Mouse (Mus musculus) limb, embryonic 10.5 days (tissue): ENCODE measurements around the gene Zzz3. TPM values are rescaled to one million over a fixed set of nuclear protein-coding genes. Genes with fewer than 3 reads are reported as not detected.
A peak's percentile ranks its signal among the peaks of the same experiment; 100 is the strongest.

Experiments used
- DNase-seq: peaks from one replicate; pipeline ENCODE4 v3.0.0-alpha.2; 2017; ENCODE audit warnings: low spot score
- H3K27ac ChIP-seq: fragments of 300-500 bp; sonication (generic); 2 replicates; pipeline ENCODE4 v1.5.1; 2016; ENCODE audit warnings: mild to moderate bottlenecking
- H3K27me3 ChIP-seq: fragments of 300-500 bp; sonication (generic); 2 replicates; pipeline ENCODE4 v1.6.1; 2016; ENCODE audit warnings: low read depth, mild to moderate bottlenecking; ENCODE audit not compliant: poor library complexity, severe bottlenecking
- H3K36me3 ChIP-seq: fragments of 300-500 bp; sonication (generic); 2 replicates; pipeline ENCODE4 v1.6.1; 2016; ENCODE audit warnings: mild to moderate bottlenecking, moderate library complexity
- H3K4me1 ChIP-seq: fragments of 300-500 bp; sonication (generic); 2 replicates; pipeline ENCODE4 v1.6.1; 2016
- H3K4me3 ChIP-seq: fragments of 300-500 bp; sonication (generic); 2 replicates; pipeline ENCODE4 v1.5.1; 2016; ENCODE audit warnings: mild to moderate bottlenecking, moderate library complexity
- H3K9me3 ChIP-seq: fragments of 300-500 bp; sonication (generic); replicated peaks from 2 replicates; pipeline ENCODE4 v1.6.1; 2016; ENCODE audit warnings: mild to moderate bottlenecking
- WGBS: fragments of 180-500 bp; shearing (Covaris S2); methylation state at CpG from one replicate; pipeline ENCODE4 v1.1.7; 2016; 5-methylcytosine and 5-hydroxymethylcytosine counted together
- polyA plus RNA-seq: library from polyadenylated mRNA; unstranded; fragments of >200 nt; fragmentation: Nextera tagmentation; extraction: Ambion mirVana; gene quantifications from 2 replicates; pipeline ENCODE4 v1.2.1, GENCODE M21; 2016

The Zzz3 gene
- 57.8 and 60.1 TPM in 2 replicates for polyA plus RNA-seq

- peak; percentile 93 for DNase-seq
- WGBS, result 1% methylated on average over 104 of the region's 108 CpGs
- peak within 1 kb of the TSS; percentile 99 for H3K27ac ChIP-seq
- peaks cover 25% of the 10 kb centered on the region for H3K4me1 ChIP-seq
- peaks cover 48% of the 10 kb centered on the region for H3K36me3 ChIP-seq
- no peaks in the 10 kb centered on the region for H3K9me3 ChIP-seq
- no peaks in the 10 kb centered on the region for H3K27me3 ChIP-seq
- H3K4me3 ChIP-seq, result peak within 1 kb of the TSS; percentile 81
Measured at GRCm38 (mm10) chr3:152395350-152396277, at the start of gene Zzz3. Gene Zzz3, plus strand, starts transcription at chr3:152395473.

DNA sequence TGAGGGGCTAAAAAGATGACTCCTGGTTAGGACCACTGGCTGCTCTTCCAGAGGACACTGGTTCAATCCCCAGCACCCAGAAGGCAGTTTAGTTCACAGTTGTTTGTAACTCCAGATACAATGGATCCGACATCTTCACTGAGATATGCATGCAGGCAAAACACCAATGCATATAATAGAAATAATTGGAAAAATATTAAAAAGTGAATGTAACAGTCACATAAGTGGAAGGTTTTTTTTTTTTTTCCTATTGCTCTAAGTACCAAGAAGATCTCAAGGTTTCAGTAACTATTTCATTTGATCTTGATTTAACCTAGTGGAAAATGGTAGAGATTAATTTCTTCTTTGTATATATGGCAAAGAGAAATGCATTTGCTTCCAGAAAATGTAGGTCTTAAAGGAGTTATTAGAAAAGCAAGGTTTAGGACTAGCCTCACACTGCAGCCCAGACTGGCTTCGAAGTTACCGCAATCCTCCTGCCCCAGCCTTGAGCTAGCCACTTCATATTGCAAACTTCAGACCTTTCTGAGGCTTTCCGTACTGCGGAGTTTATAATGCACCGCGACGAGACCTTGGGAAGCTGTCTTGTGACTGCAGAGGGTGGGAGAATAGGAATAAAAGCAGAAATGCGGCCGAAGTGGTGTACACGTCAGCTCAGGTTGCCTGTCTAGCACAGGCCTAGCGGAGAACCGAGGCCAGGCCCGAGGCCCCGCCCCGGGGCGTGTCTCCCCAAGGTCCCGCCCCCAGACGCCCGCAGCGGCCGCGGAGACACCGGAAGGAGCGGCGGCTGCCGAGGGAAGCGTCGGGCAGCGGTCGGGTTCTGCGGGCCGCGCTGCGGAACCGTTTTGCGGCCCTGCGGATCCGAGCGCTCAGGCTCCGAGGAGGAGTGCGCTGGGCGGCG, 49.3 kb upstream of the Zzz3 start, which contains the start of gene Usp33:
Usp33 (plus strand) TSS at position 747 of the 901 bp plus-strand sequence.
- peak within 1 kb of the TSS; percentile 81 for H3K4me3 ChIP-seq
- peak within 1 kb of the TSS; percentile 92 for H3K27ac ChIP-seq
- 6% methylated on average over 44 of the region's 44 CpGs for WGBS
- DNase-seq, result peak; percentile 95
- peaks cover 20% of the 10 kb centered on the region for H3K4me1 ChIP-seq
- H3K36me3 ChIP-seq, result peaks cover 8% of the 10 kb centered on the region; the same call in 1 of the 2 replicates
- no peaks in the 10 kb centered on the region for H3K9me3 ChIP-seq
- H3K27me3 ChIP-seq, result no peaks in the 10 kb centered on the region

DNA sequence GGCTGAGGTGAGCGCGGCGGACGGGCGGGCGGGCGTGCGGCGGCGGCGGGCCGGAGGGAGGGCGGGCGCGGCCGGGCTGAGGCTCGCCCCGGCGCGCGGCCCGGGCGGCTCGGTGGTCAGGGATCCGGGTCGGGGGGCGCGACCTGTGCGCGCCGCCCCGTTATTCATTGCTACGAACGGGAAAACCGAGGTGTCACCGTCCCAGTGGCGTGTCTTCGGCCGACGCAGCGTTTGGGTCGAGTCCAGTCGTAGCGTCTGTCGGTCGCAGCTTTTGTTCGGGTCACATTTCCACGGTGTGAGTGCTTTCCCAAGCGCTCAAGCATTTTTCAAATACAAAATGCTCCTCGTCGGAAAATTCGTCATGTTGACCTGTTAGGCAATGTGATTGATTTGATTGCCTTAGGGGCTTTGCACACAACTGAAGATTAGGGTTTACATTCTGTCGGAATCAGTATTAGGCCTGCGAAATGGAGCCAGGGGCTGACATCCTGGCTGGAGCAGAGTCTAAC, 48.6 kb upstream of the Zzz3 start:
- peak overlapping the region; percentile 92 for H3K27ac ChIP-seq
- peaks cover 8% of the 10 kb centered on the region; the same call in 1 of the 2 replicates for H3K36me3 ChIP-seq
- WGBS, result under 1% methylated on average over 51 of the region's 54 CpGs
- no peaks in the 10 kb centered on the region for H3K9me3 ChIP-seq
- H3K4me3 ChIP-seq, result peak overlapping the region; percentile 81
- H3K27me3 ChIP-seq, result no peaks in the 10 kb centered on the region
- H3K4me1 ChIP-seq, result peaks cover 26% of the 10 kb centered on the region
- no peak for DNase-seq

DNA sequence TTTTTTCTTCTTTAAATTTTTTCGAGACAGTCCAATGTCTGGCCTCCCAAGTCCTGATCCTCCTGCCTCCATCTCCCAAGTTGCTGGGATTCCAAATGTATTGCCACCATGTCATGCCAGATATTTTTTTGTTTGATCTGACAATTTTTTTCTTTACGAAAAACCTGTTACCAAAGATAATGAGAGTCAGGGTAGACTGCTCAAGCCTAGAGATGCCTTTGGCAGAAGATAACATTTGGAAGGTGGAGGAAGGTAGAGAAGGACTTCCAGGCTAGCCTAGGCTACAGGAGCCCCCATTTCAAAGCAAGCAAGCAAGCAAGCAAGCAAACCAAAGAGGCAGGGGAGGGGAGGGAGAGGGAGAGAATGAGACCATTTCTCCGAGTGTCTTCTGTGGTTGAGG, 48.0 kb upstream of the Zzz3 start:
- peak overlapping the region; percentile 81 for H3K4me3 ChIP-seq
- H3K27me3 ChIP-seq, result no peaks in the 10 kb centered on the region
- H3K36me3 ChIP-seq, result peaks cover 8% of the 10 kb centered on the region; the same call in 1 of the 2 replicates
- 55% methylated on average over 3 of the region's 3 CpGs for WGBS
- no peak for DNase-seq
- no peaks in the 10 kb centered on the region for H3K9me3 ChIP-seq
- 0 out of 2 replicates have a peak overlapping the region, but pooled peaks have one; percentile 92 for H3K27ac ChIP-seq
- H3K4me1 ChIP-seq, result peaks cover 26% of the 10 kb centered on the region

GRCm38 (mm10) chr3:152348011-152348830, 47.1 kb upstream of the Zzz3 start:
- H3K4me1 ChIP-seq, result peaks cover 26% of the 10 kb centered on the region
- DNase-seq, result no peak
- H3K27ac ChIP-seq, result no peak overlapping the region
- H3K27me3 ChIP-seq, result no peaks in the 10 kb centered on the region
- 89% methylated on average over 10 of the region's 10 CpGs for WGBS
- peaks cover 8% of the 10 kb centered on the region; the same call in 1 of the 2 replicates for H3K36me3 ChIP-seq
- H3K4me3 ChIP-seq, result no peak overlapping the region
- no peaks in the 10 kb centered on the region for H3K9me3 ChIP-seq

DNA sequence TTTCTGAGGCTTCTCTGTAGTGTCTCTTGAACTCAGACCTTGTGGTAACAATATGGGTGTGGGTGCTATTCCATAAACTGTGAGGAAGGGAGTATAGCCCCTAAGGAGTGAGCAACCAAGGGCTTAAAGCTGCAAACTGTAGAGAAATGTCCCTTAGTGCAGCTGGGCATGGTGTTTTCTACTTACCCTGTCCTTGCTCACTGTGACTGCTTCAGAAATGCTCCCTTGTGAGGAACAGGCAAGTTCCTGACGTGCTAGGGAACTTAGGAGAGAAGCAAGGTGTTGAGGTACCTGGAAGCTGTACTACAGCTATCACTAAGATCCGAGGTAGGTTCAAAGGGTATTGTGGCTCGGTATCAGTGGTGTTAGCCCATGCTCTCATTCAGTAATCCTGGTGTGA, 44.8 kb upstream of the Zzz3 start:
- no peak for DNase-seq
- 84% methylated on average over 3 of the region's 3 CpGs for WGBS
- H3K4me1 ChIP-seq, result peaks cover 26% of the 10 kb centered on the region
- H3K36me3 ChIP-seq, result peaks cover 8% of the 10 kb centered on the region; the same call in 1 of the 2 replicates
- H3K27ac ChIP-seq, result no peak overlapping the region
- H3K9me3 ChIP-seq, result no peaks in the 10 kb centered on the region
- no peaks in the 10 kb centered on the region for H3K27me3 ChIP-seq
- H3K4me3 ChIP-seq, result no peak overlapping the region

- no peaks in the 10 kb centered on the region for H3K27me3 ChIP-seq
- H3K4me1 ChIP-seq, result peaks cover 25% of the 10 kb centered on the region
- H3K36me3 ChIP-seq, result peaks cover 8% of the 10 kb centered on the region; the same call in 1 of the 2 replicates
- no peak overlapping the region for H3K4me3 ChIP-seq
- no peak for DNase-seq
- no peaks in the 10 kb centered on the region for H3K9me3 ChIP-seq
- WGBS, result 87% methylated on average over 5 of the region's 5 CpGs
- no peak overlapping the region for H3K27ac ChIP-seq
Measured at GRCm38 (mm10) chr3:152350966-152351365, 44.3 kb upstream of the Zzz3 start.

GRCm38 (mm10) chr3:152352289-152352688, 43.0 kb upstream of the Zzz3 start:
- H3K9me3 ChIP-seq, result no peaks in the 10 kb centered on the region
- no peak for DNase-seq
- H3K4me3 ChIP-seq, result no peak overlapping the region
- whole genome bisulfite sequencing, result 83% methylated on average over 4 of the region's 4 CpGs
- H3K27ac ChIP-seq, result no peak overlapping the region
- H3K36me3 ChIP-seq, result peaks cover 8% of the 10 kb centered on the region; the same call in 1 of the 2 replicates
- H3K4me1 ChIP-seq, result peaks cover 18% of the 10 kb centered on the region
- no peaks in the 10 kb centered on the region for H3K27me3 ChIP-seq

GRCm38 (mm10) chr3:152353434-152354177, 41.7 kb upstream of the Zzz3 start:
- H3K27ac ChIP-seq, result no peak overlapping the region
- no peaks in the 10 kb centered on the region for H3K27me3 ChIP-seq
- H3K4me1 ChIP-seq, result peaks cover 16% of the 10 kb centered on the region
- WGBS, result 91% methylated on average over 10 of the region's 10 CpGs
- no peak overlapping the region for H3K4me3 ChIP-seq
- H3K36me3 ChIP-seq, result peaks cover 11% of the 10 kb centered on the region
- DNase-seq, result no peak
- H3K9me3 ChIP-seq, result no peaks in the 10 kb centered on the region

DNA sequence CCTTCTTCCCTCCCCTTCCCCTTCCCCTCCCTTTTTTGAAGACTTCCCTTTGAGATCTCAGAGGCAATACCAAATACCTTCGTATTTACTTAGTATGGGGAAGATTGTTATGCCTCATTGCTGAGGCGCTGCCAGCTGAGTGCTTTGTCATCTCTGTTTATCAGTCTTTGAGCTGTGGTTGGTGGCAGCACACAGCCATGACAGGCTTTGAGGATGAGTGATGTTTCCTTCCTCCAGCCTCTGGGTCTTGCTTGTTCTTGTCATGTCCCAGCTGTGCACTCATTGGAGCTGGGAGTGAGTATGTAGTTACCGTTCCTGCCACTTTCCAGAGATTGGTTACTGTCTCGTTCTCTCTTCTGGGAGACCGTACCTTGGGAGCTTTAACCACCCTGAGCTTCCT, 39.9 kb upstream of the Zzz3 start:
- no peak overlapping the region for H3K4me3 ChIP-seq
- H3K9me3 ChIP-seq, result no peaks in the 10 kb centered on the region
- 74% methylated on average over 5 of the region's 5 CpGs for WGBS
- peaks cover 12% of the 10 kb centered on the region for H3K4me1 ChIP-seq
- no peak for DNase-seq
- H3K36me3 ChIP-seq, result peaks cover 19% of the 10 kb centered on the region
- no peaks in the 10 kb centered on the region for H3K27me3 ChIP-seq
- H3K27ac ChIP-seq, result no peak overlapping the region

DNA sequence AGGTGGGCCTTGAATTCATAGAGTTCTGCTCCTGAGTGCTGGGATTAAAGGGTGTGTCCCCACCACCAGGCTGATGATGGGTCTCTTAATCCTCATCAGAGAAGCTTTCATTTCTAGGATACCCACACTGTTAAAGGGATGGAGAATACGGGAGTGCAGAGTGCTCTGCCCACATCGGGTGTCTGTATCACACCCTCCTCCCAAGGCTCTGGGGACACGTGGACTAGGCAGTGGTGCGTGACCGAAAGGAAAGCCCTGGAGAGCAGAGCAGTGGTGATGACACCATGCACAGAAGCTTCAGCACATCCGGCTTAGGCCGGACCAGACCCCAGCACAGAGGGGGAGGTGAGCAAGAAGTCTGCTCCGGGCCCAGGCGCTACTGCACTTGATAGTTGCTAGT, 38.5 kb upstream of the Zzz3 start:
- Histone ChIP-seq H3K4me3 (no peak overlapping the region), H3K36me3 (peaks cover 33% of the 10 kb centered on the region), H3K27me3 (no peaks in the 10 kb centered on the region), H3K27ac (no peak overlapping the region), H3K4me1 (no peaks in the 10 kb centered on the region), H3K9me3 (no peaks in the 10 kb centered on the region)
- WGBS, result 90% methylated on average over 9 of the region's 9 CpGs
- no peak for DNase-seq
